In the genomic region with DNA sequence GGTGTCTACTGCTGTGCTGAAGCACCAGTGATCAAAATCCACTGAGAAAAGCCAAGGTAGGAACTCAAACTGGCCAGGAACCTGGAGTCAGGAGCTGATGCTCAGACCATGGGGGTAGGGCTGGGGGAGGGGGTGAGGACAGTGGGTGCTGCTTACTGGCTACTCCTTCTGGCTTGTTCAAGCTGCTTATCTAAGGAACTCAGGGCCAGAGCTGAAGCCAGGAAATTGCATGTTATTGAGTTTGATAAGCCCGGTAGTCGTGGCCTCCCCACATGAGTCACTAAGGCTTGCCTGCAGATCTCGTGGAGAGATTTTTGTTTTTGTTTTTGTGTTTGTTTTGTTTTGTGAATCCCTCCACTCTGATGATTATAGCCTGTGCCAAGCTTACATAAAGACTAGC, we compare ENCODE assay signal across 19 mouse cellular contexts.
DNase-seq lines count a peak whose midpoint lies in the region; ATAC-seq lines count a peak whose summit lies in the region.
"Had no signal": no experiment of that assay in that cellular context is flagged by ENCODE, and none has a peak within 500 bp of the region (broad histone marks: within the 10 kb centered on the region; RNA-seq: fewer than 3 reads in every experiment).

No protein-coding gene starts in this region.

- H3K4me3 ChIP-seq in liver, embryonic 11.5 days (ENCODE audit: low read depth, low read length): no peak overlapping the region
- H3K4me3 ChIP-seq: embryonic facial prominence, embryonic 10.5 days; forebrain, embryonic 13.5 days; gastrocnemius, adult 2 months; hindbrain, embryonic 15.5 days had no signal

- H3K36me3 ChIP-seq in liver, embryonic 11.5 days (ENCODE audit: control insufficient read depth, insufficient read depth, low read length): no peaks in the 10 kb centered on the region
- H3K36me3 ChIP-seq: embryonic facial prominence, embryonic 10.5 days; hindbrain, embryonic 15.5 days had no signal

- intact Hi-C loops in left cerebral cortex, postnatal 36 days (cut with DNase I): no loop called here

- no peaks in the 10 kb centered on the region for H3K27me3 ChIP-seq in liver, embryonic 11.5 days (replicated peaks; ENCODE audit: control insufficient read depth, insufficient read depth, low read length)
- H3K27me3 ChIP-seq: forebrain, embryonic 13.5 days; hindbrain, embryonic 15.5 days had no signal

- no peak overlapping the region for H3K27ac ChIP-seq in liver, embryonic 11.5 days (ENCODE audit: low read depth, low read length)
- H3K27ac ChIP-seq: embryonic facial prominence, embryonic 10.5 days; forebrain, embryonic 13.5 days; gastrocnemius, adult 2 months; hindbrain, embryonic 15.5 days had no signal

- no peak overlapping the region for H3K9ac ChIP-seq in liver, embryonic 11.5 days (ENCODE audit: low read depth, low read length)
- H3K9ac ChIP-seq: forebrain, embryonic 13.5 days; hindbrain, embryonic 15.5 days had no signal

- WGBS in liver, embryonic 11.5 days: 24% methylated on average over 3 of the region's 3 CpGs

- H3K9me3 ChIP-seq in liver, embryonic 11.5 days (ENCODE audit: control insufficient read depth, low read length): no peaks in the 10 kb centered on the region
- H3K9me3 ChIP-seq: embryonic facial prominence, embryonic 10.5 days; forebrain, embryonic 13.5 days; hindbrain, embryonic 15.5 days had no signal

- H3K4me2 ChIP-seq in liver, embryonic 11.5 days: no peak overlapping the region
- H3K4me2 ChIP-seq: forebrain, embryonic 13.5 days; heart, embryonic 11.5 days; hindbrain, embryonic 15.5 days had no signal

- peak; percentile 79 for ATAC-seq in liver, embryonic 11.5 days (replicated peaks; ENCODE audit: low FRiP score)
- peak; percentile 93 for ATAC-seq in megakaryocyte-erythroid progenitor cell, adult 5-6 weeks (replicated peaks; ENCODE audit: low FRiP score, low TSS enrichment, poor library complexity, severe bottlenecking)
- ATAC-seq: forebrain, embryonic 13.5 days had no signal

- DNase-seq in heart, adult 11 months: peak; percentile 86
- no peak for DNase-seq in heart, postnatal 4 days
- peak; percentile 81 for DNase-seq in 416B (ENCODE audit: low read depth)
- no peak for DNase-seq in liver, embryonic 11.5 days (ENCODE audit: low spot score)
- DNase-seq in left cerebral cortex, postnatal 36 days (ENCODE audit: low spot score in 2 of 2): no peak
- no peak for DNase-seq in kidney, adult 18-20 months
- DNase-seq: adrenal gland, adult 2 months; adrenal gland, postnatal 25 days; cerebellum, adult 18-20 months; cerebellum, adult 9-11 months; cerebellum, postnatal 36 days; gastrocnemius, adult 2 months; gastrocnemius, postnatal 36 days; heart, adult 18-20 months had no signal

- peaks cover 8% of the 10 kb centered on the region; the same call in 1 of the 2 replicates for H3K4me1 ChIP-seq in liver, embryonic 11.5 days (replicated peaks; ENCODE audit: control insufficient read depth, insufficient read depth, low read length)
- H3K4me1 ChIP-seq: embryonic facial prominence, embryonic 10.5 days; forebrain, embryonic 13.5 days; hindbrain, embryonic 15.5 days had no signal

Comparison
In these comparisons a context has a peak if more than half of its experiments do, and no peak if none do; other contexts are left out.
1. DNase-seq: peak in heart, adult 11 months (single experiment) and 416B (single experiment); none in heart, postnatal 4 days (single experiment), liver, embryonic 11.5 days (single experiment), left cerebral cortex, postnatal 36 days (0 of 2) and kidney, adult 18-20 months (single experiment).